Mouse (Mus musculus): ENCODE results near the gene Gm45021. TPM values are rescaled to one million over a fixed set of nuclear protein-coding genes. Genes with fewer than 3 reads are reported as not detected.
A peak's percentile ranks its signal among the peaks of the same experiment; 100 is the strongest.

The Gm45021 gene
- total RNA-seq, 2 experiments from 2014 or later, result not detected

GRCm38 (mm10) chr6:48572572-48573061, 16.8 kb upstream of the Gm45021 start, which contains the start of gene Rarres2:
Gene Rarres2 (minus strand): TSS chr6:48572789.
- DNase-seq (ENCODE audit: low spot score in 2 of 2), result peak in 1 of 2 experiments; percentile 60

- no peak for DNase-seq (ENCODE audit: low spot score in 2 of 2)
Measured at GRCm38 (mm10) chr6:48573280-48573679, 16.1 kb upstream of the Gm45021 start.

GRCm38 (mm10) chr6:48573981-48574380, 15.4 kb upstream of the Gm45021 start:
- DNase-seq (ENCODE audit: low spot score in 2 of 2), result no peak

GRCm38 (mm10) chr6:48578736-48579135, 10.7 kb upstream of the Gm45021 start:
- no peak for DNase-seq (ENCODE audit: low spot score in 2 of 2)

GRCm38 (mm10) chr6:48579215-48579648, 10.2 kb upstream of the Gm45021 start:
- DNase-seq (ENCODE audit: low spot score in 2 of 2), result no peak

- DNase-seq (ENCODE audit: low spot score in 2 of 2), result no peak
Measured at GRCm38 (mm10) chr6:48581257-48581656, 8.2 kb upstream of the Gm45021 start.

GRCm38 (mm10) chr6:48582037-48582436, 7.4 kb upstream of the Gm45021 start:
- DNase-seq (ENCODE audit: low spot score in 2 of 2), result peak in 1 of 2 experiments; percentile 37

- DNase-seq (ENCODE audit: low spot score in 2 of 2), result no peak
Measured at GRCm38 (mm10) chr6:48591221-48591845, 1.9 kb downstream of the Gm45021 start.

GRCm38 (mm10) chr6:48591871-48592270, 2.5 kb downstream of the Gm45021 start:
- DNase-seq (ENCODE audit: low spot score in 2 of 2), result no peak

GRCm38 (mm10) chr6:48593158-48594042, 4.0 kb downstream of the Gm45021 start, which contains the start of the genes Repin1 and Gm44965:
Gene Repin1 (plus strand): TSS chr6:48593883.
Gene Gm44965 (plus strand): TSS chr6:48593941.
- DNase-seq (ENCODE audit: low spot score in 2 of 2), result peak; percentile 90 to 96

GRCm38 (mm10) chr6:48594043-48594738, 4.8 kb downstream of the Gm45021 start:
- DNase-seq (ENCODE audit: low spot score in 2 of 2), result peak in 1 of 2 experiments; percentile 56

GRCm38 (mm10) chr6:48595278-48595677, 5.9 kb downstream of the Gm45021 start:
- DNase-seq (ENCODE audit: low spot score in 2 of 2), result no peak

GRCm38 (mm10) chr6:48596545-48597232, 7.3 kb downstream of the Gm45021 start:
- DNase-seq (ENCODE audit: low spot score in 2 of 2), result no peak

- DNase-seq (ENCODE audit: low spot score in 2 of 2), result no peak
Measured at GRCm38 (mm10) chr6:48597233-48597625, 7.8 kb downstream of the Gm45021 start.

GRCm38 (mm10) chr6:48600594-48600993, 11.2 kb downstream of the Gm45021 start:
- no peak for DNase-seq (ENCODE audit: low spot score in 2 of 2)

- peak; percentile 95 to 98 for DNase-seq (ENCODE audit: low spot score in 2 of 2)
Measured at GRCm38 (mm10) chr6:48601271-48602079, 12.1 kb downstream of the Gm45021 start, which contains the start of gene Zfp775. Gene Zfp775 (plus strand): TSS chr6:48602063.

- peak in 1 of 2 experiments; percentile 40 for DNase-seq (ENCODE audit: low spot score in 2 of 2)
Measured at GRCm38 (mm10) chr6:48602080-48602741, 12.8 kb downstream of the Gm45021 start.

GRCm38 (mm10) chr6:48608124-48608523, 18.7 kb downstream of the Gm45021 start:
- DNase-seq (ENCODE audit: low spot score in 2 of 2), result no peak

- DNase-seq (ENCODE audit: low spot score in 2 of 2), result no peak
Measured at GRCm38 (mm10) chr6:48609512-48609911, 20.1 kb downstream of the Gm45021 start.
